Mouse (Mus musculus): Measurements from ENCODE around the gene Irak4.

Irak4 gene

DNA sequence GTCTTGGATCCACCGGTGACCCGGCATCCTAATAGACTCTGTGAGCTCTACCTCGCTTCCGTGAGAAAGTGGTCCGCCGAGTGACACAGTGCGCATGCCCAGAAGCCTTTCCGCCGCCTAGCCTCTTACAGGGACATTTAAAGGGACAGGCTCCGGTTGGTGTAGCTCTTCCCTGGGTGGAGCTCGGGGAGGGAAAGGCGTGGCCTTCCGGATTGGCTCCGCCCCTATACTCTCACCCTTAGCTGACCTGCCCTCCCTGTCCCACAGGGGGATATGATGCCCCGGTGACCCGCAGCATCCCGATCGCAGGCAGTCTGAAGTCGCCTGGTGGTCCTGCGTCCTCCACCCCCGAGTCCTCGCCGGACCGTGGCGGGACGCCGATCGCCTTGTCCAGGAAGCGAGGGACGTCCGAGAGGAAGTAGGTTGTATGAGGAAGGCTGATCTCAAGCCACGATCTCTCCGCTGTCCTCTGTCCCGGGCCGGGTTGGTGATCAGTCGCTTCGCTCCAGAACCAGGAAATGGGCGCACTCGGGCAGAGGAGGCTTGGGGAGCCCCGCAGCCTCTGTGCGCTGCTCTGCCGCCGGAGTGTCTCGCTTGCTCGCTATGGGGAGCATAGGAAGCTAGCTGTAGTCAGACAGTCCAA lies at the start of gene Irak4, which contains the start of gene Pus7l:
Gene Irak4, plus strand, starts transcription at position 235 of the 643 bp plus-strand sequence.
Gene Pus7l, minus strand, starts transcription at position 139 of the 643 bp plus-strand sequence.
- DNase-seq, result peak; percentile 95 to 96

DNA sequence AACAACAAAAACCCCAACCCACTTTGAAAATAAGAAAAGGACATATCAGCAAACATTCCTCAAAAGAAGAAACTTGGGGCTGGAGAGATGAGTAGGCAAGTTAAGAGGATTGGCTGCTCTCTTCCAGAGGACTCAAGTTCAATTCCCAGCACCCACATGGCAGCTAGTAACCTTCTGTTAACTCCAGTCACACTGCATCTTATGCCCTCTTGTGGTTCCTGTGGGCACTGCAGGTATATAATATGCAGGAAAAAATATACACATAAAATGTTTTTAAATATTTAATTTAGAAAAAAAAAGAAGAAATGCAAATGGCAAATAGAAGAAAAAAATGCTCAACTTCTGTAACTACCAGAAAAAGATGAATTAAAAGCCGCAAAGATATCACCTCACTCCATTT lies 49.0 kb upstream of the Irak4 start:
- no peak for DNase-seq

DNA sequence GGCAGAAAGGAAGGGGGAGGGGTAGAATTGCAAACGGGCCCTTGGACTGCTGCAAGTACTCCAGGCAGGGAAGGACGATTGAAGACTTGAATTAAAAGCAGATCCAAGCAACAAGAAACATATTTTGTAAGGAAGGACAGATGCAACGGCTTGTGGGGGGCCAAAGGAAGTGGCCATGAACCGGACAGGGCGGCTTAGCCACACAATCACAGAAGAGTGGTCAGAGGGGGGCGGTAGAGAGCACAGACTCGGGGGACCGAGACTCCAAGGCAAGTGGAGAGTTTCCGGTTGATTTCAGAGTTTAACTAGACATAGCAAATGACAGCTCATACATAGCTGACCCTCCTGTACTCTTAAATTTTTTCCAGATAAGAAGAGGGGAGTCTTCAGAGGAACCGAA lies 47.5 kb upstream of the Irak4 start:
- no peak for DNase-seq

- DNase-seq, result no peak
Measured at GRCm38 (mm10) chr15:94499260-94499659, 44.2 kb upstream of the Irak4 start.

GRCm38 (mm10) chr15:94503451-94504215 lies 39.8 kb upstream of the Irak4 start:
- DNase-seq, result no peak

GRCm38 (mm10) chr15:94517913-94518491 lies 25.4 kb upstream of the Irak4 start:
- DNase-seq, result no peak

DNA sequence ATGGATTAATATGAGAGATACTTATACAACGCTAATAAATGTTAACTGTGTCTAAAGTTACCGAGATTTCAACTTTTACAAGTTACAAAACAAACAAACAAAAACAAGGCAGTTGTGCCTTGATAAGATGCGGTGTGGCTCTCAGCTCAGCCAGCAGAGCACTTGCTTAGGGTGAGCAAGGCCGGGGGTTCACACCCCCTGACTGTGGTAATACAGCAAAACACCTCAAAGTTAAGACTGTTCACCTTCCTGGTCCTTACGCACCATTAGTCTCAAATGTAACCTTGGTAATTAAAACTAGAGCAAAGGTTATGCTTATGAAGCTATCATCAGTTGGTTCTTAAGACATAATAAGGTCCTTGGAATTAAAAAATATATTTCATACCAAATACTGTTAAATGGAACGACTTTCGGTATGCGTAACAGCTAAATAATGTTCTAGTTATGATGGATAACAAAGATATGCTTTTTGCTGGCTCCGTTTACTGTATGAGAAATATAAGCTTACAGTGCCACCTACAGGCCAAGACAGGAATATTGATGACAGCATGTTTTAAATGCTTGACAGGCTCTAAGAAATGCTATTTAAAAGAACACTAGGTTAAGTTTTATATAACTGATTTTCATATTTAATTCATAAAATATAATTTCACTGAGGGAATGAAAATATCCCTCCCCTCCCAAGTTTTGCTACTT lies 23.1 kb upstream of the Irak4 start:
- peak in 1 of 2 experiments; percentile 63 for DNase-seq

DNA sequence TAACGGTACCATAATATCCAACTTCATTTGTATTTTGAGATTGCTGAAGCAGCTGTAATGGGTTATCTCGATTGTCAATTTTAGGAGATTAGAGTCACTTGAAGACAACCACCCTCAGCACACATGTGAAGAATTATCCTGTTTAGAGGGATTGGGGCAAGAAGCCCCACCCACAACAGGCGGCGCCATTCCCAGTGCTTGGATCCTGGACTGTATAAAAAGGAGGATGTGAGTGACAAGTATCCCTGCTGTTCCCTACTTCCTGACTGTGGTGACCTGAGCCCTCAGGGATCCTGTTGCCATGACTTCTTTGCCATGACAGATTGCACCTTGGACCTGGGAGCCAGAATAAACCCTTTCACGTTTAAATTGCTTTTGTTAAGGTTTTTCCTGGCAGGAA lies 22.5 kb upstream of the Irak4 start:
- DNase-seq, result peak in 1 of 2 experiments; percentile 29

- DNase-seq, result no peak
Measured at GRCm38 (mm10) chr15:94523251-94523650, 20.2 kb upstream of the Irak4 start.

GRCm38 (mm10) chr15:94524956-94525355 lies 18.5 kb upstream of the Irak4 start:
- no peak for DNase-seq

GRCm38 (mm10) chr15:94530519-94530918 lies 12.9 kb upstream of the Irak4 start:
- no peak for DNase-seq

- no peak for DNase-seq
Measured at GRCm38 (mm10) chr15:94532306-94532705, 11.1 kb upstream of the Irak4 start.

- DNase-seq, result no peak
Measured at GRCm38 (mm10) chr15:94532956-94533355, 10.5 kb upstream of the Irak4 start.

- DNase-seq, result no peak
Measured at GRCm38 (mm10) chr15:94535521-94535920, 7.9 kb upstream of the Irak4 start.

DNA sequence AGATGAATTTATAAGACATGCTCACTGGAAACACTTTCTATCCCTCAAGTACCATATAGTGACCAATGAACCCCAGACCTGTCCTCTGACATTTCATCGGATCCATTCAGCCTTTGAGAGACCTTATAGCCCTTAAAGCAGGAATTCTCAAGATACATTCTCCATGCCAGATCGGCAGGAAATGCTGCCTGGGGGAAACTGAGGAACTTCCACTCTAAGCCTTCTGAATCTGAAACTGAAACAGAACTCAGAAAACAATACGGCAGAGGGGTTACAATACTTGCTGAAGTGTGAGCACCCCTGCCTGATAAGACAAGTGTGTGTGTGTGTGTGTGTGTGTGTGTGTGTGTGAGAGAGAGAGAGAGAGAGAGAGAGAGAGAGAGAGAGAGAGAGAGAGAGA lies 4.1 kb upstream of the Irak4 start:
- no peak for DNase-seq

DNA sequence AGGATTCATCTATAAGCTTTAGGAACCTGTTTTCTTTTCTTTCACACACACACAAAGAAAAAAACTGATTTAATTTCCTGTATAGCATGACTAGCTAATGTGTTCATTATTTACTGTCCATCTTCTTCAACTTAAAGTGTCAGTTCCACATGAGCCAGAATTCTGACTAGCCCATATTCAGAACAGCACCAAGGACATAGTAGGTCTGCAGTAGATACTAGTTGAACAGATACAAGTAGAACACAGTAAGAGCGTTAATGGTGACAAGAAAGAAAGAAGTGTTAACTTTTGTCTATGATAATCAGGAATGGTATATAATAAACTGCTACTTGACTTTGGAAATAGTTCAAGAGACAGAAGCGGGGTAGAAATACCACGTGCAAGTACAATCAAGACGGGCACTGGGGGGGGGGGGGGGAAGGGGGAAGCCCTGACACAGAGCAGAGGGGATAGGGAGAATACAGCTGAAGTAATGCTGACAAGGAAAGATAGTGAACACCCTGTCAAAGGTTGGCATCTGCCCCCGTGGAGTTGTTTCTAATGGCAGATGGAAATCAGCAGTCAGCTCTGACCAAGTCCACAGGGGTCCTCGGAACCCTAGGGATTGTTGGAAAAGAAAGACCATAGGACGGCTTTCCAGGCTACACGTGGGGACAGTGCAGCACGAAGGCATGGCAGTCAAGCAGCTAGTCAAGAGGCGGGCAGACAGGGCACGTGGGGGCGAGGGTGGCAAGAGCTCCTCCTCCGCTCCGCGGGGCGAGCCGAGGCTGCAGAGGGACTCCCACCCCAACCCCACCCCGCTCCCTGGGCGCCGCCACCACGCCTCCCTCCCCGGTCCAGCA lies 655 bp upstream of the Irak4 start:
- no peak for DNase-seq

- DNase-seq, result no peak
Measured at GRCm38 (mm10) chr15:94544052-94544636, 701 bp downstream of the Irak4 start.

DNA sequence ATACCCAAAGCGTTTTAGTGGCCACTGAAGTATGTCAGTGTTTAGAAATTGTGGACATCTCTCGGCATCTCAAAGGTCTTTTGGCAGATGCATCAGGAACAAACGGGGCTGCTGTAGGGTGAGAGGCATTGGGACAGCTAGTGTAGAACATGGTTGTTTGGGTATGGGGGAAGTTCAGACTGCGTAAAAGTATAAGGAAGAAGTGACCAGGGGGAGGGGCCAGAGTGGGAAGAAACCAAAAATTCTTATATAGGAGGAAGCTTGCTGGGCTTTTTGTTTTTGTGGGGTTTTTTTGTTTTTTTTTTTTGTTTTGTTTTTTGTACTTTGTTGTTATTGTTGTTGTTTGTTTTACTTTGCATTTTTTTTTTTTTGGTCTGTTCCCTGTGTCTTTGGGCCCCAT lies 1.4 kb downstream of the Irak4 start:
- DNase-seq, result no peak

GRCm38 (mm10) chr15:94553536-94553935 lies 10.1 kb downstream of the Irak4 start:
- DNase-seq, result no peak

DNA sequence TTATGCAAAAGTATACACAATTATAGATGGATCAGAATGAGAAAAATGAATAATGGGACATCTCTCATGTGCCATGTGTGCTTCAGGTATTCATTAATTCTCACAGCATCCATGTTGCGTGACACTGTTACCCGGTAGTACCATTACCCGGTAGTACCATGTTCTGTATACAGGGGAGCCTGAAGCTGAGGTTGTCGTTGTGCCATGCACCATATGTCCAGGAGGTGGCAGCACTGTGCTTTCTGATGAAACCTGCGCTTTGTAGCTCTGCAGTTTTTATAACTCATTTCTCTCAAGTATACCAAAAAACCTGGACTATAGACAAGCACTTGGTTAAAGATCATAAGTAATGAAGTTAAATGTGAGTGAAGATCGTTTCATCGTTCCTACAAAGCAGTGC lies 14.0 kb downstream of the Irak4 start:
- peak; percentile 79 to 94 for DNase-seq

DNA sequence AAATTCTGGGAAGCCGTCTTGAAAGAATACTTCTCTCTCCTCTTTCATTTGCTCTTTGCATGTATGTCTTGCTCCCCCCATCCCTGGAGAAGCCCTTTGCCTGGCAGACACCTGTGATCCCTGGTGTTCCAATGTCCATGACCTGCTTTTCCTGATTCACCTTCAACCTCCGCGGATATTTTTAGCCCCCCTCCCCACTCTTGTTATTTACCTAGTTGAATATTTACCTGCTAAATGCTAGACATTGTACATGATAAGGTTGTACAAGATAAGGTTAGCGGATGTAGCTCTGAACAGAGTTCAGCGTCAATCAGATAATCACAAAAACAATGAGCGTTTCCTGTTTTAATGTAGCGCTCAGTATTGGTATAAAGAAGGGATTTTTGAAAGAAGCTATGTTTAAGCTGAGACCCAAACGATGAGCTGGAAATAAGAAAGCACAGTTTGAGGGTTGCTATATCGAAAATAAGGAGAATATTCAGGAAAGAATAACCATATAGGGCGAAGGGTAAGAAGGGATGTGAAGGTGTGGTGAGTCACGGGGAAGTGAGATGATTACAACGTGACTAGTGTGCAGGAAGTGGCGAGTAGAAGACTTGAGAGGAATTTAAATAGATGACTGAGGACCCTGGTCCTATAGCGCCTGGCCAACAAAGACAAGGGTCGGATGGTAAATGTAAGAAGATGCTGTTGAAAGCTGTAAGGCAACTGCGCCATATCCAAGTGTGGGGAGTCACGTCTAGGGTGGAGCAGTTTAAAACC lies 15.6 kb downstream of the Irak4 start:
- DNase-seq, result no peak

Data from kidney, postnatal 25 days (tissue).